Mouse (Mus musculus): ENCODE data around the gene Npy1r. TPM values are rescaled to one million over a fixed set of nuclear protein-coding genes. Genes with fewer than 3 reads are reported as not detected.

Gene Npy1r
- polyA plus RNA-seq, 1 experiment from 2014 or later = 0.44 TPM

Other genes with a start within 250 kb of the Npy1r start
- 9.6 and 10.4 TPM in 2 replicates for gene Tma16, start 210.7 kb upstream of the Npy1r start, polyA plus RNA-seq (2015; fragmentation: Nextera tagmentation; extraction: Ambion mirVana)
- not detected in 2 replicates for gene Tktl2, start 185.4 kb upstream of the Npy1r start, polyA plus RNA-seq (2015; fragmentation: Nextera tagmentation; extraction: Ambion mirVana)
- gene Npy5r, start 9.1 kb upstream of the Npy1r start, polyA plus RNA-seq (2015; fragmentation: Nextera tagmentation; extraction: Ambion mirVana) = 0.06 TPM in 1 of 2 replicates, not detected in the other
- gene Naf1, start 163.0 kb downstream of the Npy1r start, polyA plus RNA-seq (2015; fragmentation: Nextera tagmentation; extraction: Ambion mirVana) = 2.4 and 2.6 TPM in 2 replicates